Mouse (Mus musculus): ENCODE data around the gene Prickle1. TPM values are rescaled to one million over a fixed set of nuclear protein-coding genes. Genes with fewer than 3 reads are reported as not detected.

Gene Prickle1
- 26.1 and 26.8 TPM in 2 replicates for polyA plus RNA-seq (2015; fragmentation: Nextera tagmentation; extraction: Ambion mirVana)

DNA sequence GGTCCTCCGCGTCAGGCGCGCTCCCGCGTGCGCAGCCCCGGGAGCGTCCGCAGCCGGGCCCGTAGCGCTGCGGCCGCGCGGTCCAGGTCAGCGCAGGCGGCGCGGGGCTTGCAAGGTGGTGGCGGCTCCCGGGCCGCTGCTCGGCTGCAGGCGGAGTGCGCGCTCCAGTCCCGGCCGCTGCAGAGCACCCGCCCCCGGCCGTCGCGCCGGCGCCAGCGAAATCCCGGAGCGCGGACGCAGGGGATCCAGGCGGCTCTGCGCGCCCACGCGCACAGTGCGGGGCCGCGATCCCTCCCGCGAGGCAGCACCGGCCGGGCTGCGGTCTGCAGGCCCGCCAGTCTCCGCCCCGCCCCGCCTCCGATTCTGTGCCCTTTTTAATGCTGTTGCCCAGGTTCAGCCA is at the start of gene Prickle1:
Prickle1 (minus strand) TSS at position 146 of the 400 bp plus-strand sequence.
- peak within 1 kb of the TSS; percentile 75 for H3K9ac ChIP-seq (replicated peaks; ENCODE audit: low read depth)
- no peaks in the 10 kb centered on the region for H3K9me3 ChIP-seq (ENCODE audit: low read length)
- peak within 1 kb of the TSS; percentile 95 for H3K4me2 ChIP-seq (replicated peaks; ENCODE audit: low read depth, low read length)
- peak; percentile 89 for ATAC-seq
- DNase-seq (ENCODE audit: low spot score) = peak; percentile 93
- TF ChIP-seq EP300 (IDR thresholded peaks at IDR 0.05) (no peak), CTCF (IDR thresholded peaks at IDR 0.05) (no peak)
- WGBS = 3% methylated on average over 40 of the region's 60 CpGs
- peak within 1 kb of the TSS; percentile 86 for H3K4me3 ChIP-seq (ENCODE audit: low read depth, low read length)
- no peaks in the 10 kb centered on the region for H3K36me3 ChIP-seq (ENCODE audit: insufficient read depth, low read length)
- H3K27me3 ChIP-seq (replicated peaks; ENCODE audit: insufficient read depth, low read length) = no peaks in the 10 kb centered on the region
- H3K27ac ChIP-seq (ENCODE audit: low read length) = peak within 1 kb of the TSS; percentile 87
- H3K4me1 ChIP-seq (ENCODE audit: insufficient read depth, low read depth, low read length) = 0 out of 2 replicates have a peak, but pooled peaks cover 4% of the 10 kb centered on the region

DNA sequence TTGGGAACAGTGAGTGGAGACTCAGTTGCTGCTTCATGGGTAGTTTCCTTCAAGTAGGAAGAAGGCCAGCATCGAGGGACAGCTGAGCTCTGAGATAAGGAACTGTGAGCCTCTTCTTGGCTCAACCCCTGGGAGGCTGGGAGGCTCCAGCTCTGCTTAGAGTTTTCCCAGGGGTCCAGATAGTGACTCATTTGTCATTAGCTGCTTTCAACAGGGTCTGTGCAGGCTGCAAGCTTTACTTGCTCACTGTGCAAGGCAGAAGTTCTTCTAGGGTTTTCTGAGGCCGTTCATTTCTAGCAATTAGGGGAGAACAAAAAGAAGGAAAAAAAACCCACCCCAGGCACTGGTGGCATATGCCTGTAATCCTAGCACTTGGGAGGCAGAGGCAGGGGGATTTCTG is 44.5 kb upstream of the Prickle1 start:
- no peak for TF ChIP-seq CTCF (IDR thresholded peaks at IDR 0.05)
- TF ChIP-seq EP300 (IDR thresholded peaks at IDR 0.05) = no peak
- H3K27ac ChIP-seq (ENCODE audit: low read length) = no peak overlapping the region
- no peaks in the 10 kb centered on the region for H3K27me3 ChIP-seq (replicated peaks; ENCODE audit: insufficient read depth, low read length)
- DNase-seq (ENCODE audit: low spot score) = no peak
- no peak overlapping the region for H3K9ac ChIP-seq (replicated peaks; ENCODE audit: low read depth)
- H3K4me2 ChIP-seq (replicated peaks; ENCODE audit: low read depth, low read length) = no peak overlapping the region
- ATAC-seq = no peak
- H3K4me3 ChIP-seq (ENCODE audit: low read depth, low read length) = no peak overlapping the region
- H3K4me1 ChIP-seq (ENCODE audit: insufficient read depth, low read depth, low read length) = no peaks in the 10 kb centered on the region
- WGBS = 56% methylated on average over 2 of the region's 2 CpGs
- H3K9me3 ChIP-seq (ENCODE audit: low read length) = no peaks in the 10 kb centered on the region
- no peaks in the 10 kb centered on the region for H3K36me3 ChIP-seq (ENCODE audit: insufficient read depth, low read length)

DNA sequence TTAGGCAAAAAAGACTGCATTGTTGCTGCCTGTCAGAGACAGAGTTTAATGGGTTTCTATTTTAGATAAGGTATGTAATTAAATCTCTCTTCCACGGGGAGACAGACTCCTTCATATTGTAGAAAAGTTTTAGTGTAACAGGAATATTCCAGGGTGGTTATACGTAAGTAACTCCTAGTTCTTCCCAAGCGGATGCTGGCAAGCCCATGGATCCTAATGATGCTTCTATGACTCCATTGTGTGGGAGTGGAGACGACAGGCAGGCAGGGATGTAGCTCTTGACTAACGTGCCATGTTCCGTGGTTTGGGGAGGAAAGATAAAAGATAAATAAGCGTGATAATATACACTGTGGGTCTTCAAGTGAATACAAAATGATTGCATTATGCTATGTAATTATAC is 41.3 kb upstream of the Prickle1 start:
- WGBS = 66% methylated on average over 7 of the region's 7 CpGs
- H3K9ac ChIP-seq (replicated peaks; ENCODE audit: low read depth) = no peak overlapping the region
- TF ChIP-seq EP300 (IDR thresholded peaks at IDR 0.05) = no peak
- TF ChIP-seq CTCF (IDR thresholded peaks at IDR 0.05) = no peak
- ATAC-seq (no peak), DNase-seq (ENCODE audit: low spot score) (no peak)
- H3K9me3 ChIP-seq (ENCODE audit: low read length) = no peaks in the 10 kb centered on the region
- H3K27me3 ChIP-seq (replicated peaks; ENCODE audit: insufficient read depth, low read length) = no peaks in the 10 kb centered on the region
- H3K27ac ChIP-seq (ENCODE audit: low read length) = no peak overlapping the region
- no peaks in the 10 kb centered on the region for H3K4me1 ChIP-seq (ENCODE audit: insufficient read depth, low read depth, low read length)
- H3K4me3 ChIP-seq (ENCODE audit: low read depth, low read length) = no peak overlapping the region
- no peak overlapping the region for H3K4me2 ChIP-seq (replicated peaks; ENCODE audit: low read depth, low read length)
- no peaks in the 10 kb centered on the region for H3K36me3 ChIP-seq (ENCODE audit: insufficient read depth, low read length)

DNA sequence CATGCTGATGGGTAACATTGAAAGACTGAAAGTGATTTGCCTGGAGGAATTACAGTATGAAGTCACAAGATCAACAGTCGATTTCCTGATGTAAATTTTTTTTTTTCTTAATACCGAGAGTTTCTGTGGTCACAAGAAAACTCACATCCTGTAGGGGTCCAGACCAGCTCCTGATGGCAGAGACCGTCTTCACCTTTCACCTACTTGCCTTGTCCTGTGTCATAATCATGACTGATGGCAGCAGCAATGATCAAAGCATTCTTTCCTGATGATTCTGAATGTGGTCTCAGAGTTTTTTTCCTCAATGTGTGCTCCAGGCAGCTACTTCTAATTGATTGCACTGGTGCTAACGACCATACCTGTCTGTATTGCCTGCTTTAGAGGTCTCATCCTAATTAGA is 39.9 kb upstream of the Prickle1 start:
- no peak for DNase-seq (ENCODE audit: low spot score)
- Histone ChIP-seq H3K4me1 (ENCODE audit: insufficient read depth, low read depth, low read length) (no peaks in the 10 kb centered on the region), H3K4me2 (replicated peaks; ENCODE audit: low read depth, low read length) (no peak overlapping the region), H3K27me3 (replicated peaks; ENCODE audit: insufficient read depth, low read length) (no peaks in the 10 kb centered on the region), H3K9ac (replicated peaks; ENCODE audit: low read depth) (no peak overlapping the region), H3K9me3 (ENCODE audit: low read length) (no peaks in the 10 kb centered on the region), H3K36me3 (ENCODE audit: insufficient read depth, low read length) (no peaks in the 10 kb centered on the region), H3K4me3 (ENCODE audit: low read depth, low read length) (no peak overlapping the region), H3K27ac (ENCODE audit: low read length) (no peak overlapping the region)
- WGBS = 32% methylated on average over 4 of the region's 4 CpGs
- TF ChIP-seq CTCF (IDR thresholded peaks at IDR 0.05) = no peak
- no peak for TF ChIP-seq EP300 (IDR thresholded peaks at IDR 0.05)
- no peak for ATAC-seq

DNA sequence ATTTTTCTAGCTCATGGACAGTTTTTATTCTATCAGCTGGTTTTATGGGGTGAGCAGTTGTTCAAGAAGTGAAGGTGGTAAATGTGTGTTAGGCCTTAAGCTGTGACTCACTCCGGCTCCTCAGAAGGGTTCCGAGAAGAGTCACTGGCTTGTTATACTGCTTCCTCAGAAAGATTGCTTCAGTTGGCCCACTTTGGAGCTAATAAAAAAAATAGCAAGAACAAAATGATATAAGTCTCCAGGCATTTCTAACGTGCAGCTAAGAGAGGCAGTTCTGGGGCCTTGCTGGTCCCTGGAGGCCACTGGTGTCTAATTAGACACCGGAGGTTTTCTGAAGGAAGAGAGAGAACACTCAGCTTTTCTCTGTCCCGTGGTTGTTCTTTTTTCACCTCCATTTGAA is 38.8 kb upstream of the Prickle1 start:
- no peak overlapping the region for H3K4me3 ChIP-seq (ENCODE audit: low read depth, low read length)
- WGBS = 78% methylated on average over 5 of the region's 5 CpGs
- ATAC-seq = no peak

DNA sequence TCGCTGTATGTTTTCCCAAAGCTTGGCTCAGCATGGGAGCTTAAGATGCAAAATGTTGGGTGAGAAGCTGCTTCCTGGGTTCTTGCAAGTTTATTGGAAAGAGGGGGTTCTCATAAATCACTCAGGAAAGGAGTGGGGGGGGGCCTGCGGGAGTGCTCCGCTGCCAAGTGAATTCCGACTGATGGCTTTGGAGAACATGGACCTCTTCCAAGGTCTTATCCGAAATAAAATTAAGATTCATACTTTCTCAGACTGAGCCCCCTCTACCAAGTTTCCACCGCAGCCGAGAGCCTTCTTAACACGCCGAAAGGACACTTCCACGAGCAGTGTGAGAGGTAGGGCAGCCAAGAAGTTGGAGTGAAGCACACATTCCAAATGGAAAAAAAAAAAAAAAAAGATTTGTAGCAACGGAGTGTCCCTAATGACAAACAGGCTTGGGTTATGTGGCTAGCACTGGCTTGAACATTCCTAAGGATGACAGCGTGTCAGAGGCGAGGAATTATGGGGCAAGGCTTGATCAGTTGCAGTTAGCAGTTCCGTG is 34.4 kb upstream of the Prickle1 start:
- Histone ChIP-seq H3K4me1 (ENCODE audit: insufficient read depth, low read depth, low read length) (peaks cover 11% of the 10 kb centered on the region; the same call in 1 of the 2 replicates), H3K9me3 (ENCODE audit: low read length) (no peaks in the 10 kb centered on the region), H3K4me3 (ENCODE audit: low read depth, low read length) (no peak overlapping the region), H3K27ac (ENCODE audit: low read length) (0 out of 2 replicates have a peak overlapping the region, but pooled peaks have one; percentile 7), H3K36me3 (ENCODE audit: insufficient read depth, low read length) (no peaks in the 10 kb centered on the region), H3K9ac (replicated peaks; ENCODE audit: low read depth) (no peak overlapping the region), H3K4me2 (replicated peaks; ENCODE audit: low read depth, low read length) (peak overlapping the region; percentile 23; the same call in 1 of the 2 replicates), H3K27me3 (replicated peaks; ENCODE audit: insufficient read depth, low read length) (no peaks in the 10 kb centered on the region)
- WGBS = 45% methylated on average over 14 of the region's 14 CpGs
- no peak for TF ChIP-seq CTCF (IDR thresholded peaks at IDR 0.05)
- peak; percentile 47; the same call in 1 of the 2 replicates for TF ChIP-seq EP300 (IDR thresholded peaks at IDR 0.05)
- DNase-seq (ENCODE audit: low spot score) (peak; percentile 78), ATAC-seq (peak; percentile 29)

More for the DNA sequence above, 38.8 kb upstream of the Prickle1 start:
- Histone ChIP-seq H3K27me3 (replicated peaks; ENCODE audit: insufficient read depth, low read length) (no peaks in the 10 kb centered on the region), H3K9ac (replicated peaks; ENCODE audit: low read depth) (no peak overlapping the region), H3K9me3 (ENCODE audit: low read length) (no peaks in the 10 kb centered on the region), H3K4me1 (ENCODE audit: insufficient read depth, low read depth, low read length) (peaks cover 2% of the 10 kb centered on the region; the same call in 1 of the 2 replicates), H3K27ac (ENCODE audit: low read length) (no peak overlapping the region), H3K4me2 (replicated peaks; ENCODE audit: low read depth, low read length) (no peak overlapping the region), H3K36me3 (ENCODE audit: insufficient read depth, low read length) (no peaks in the 10 kb centered on the region)
- no peak for TF ChIP-seq CTCF (IDR thresholded peaks at IDR 0.05)
- TF ChIP-seq EP300 (IDR thresholded peaks at IDR 0.05) = no peak
- DNase-seq (ENCODE audit: low spot score) = no peak

All from lung, postnatal 0 days (tissue).